Mouse (Mus musculus) heart, embryonic 15.5 days (tissue): Measurements from ENCODE around the gene Tmeff1. TPM values are rescaled to one million over a fixed set of nuclear protein-coding genes. Genes with fewer than 3 reads are reported as not detected.

Experiments used
- ATAC-seq: fragments of 200-750 bp; cut with Nextera tagmentation; replicated peaks from 2 replicates; pipeline ENCODE4 v1.8.0; 2017; ENCODE audit warnings: low read depth, moderate TSS enrichment; ENCODE audit not compliant: insufficient number of reproducible peaks, insufficient read depth, low FRiP score
- H3K27ac ChIP-seq: fragments of 300-500 bp; sonication (generic); 2 replicates; pipeline ENCODE4 v1.5.1; 2015; ENCODE audit warnings: mild to moderate bottlenecking, inconsistent platforms
- H3K27me3 ChIP-seq: fragments of 300-500 bp; sonication (generic); 2 replicates; pipeline ENCODE4 v1.6.1; 2015; ENCODE audit warnings: inconsistent platforms
- H3K36me3 ChIP-seq: fragments of 300-500 bp; sonication (generic); 2 replicates; pipeline ENCODE4 v1.6.1; 2015; ENCODE audit warnings: mild to moderate bottlenecking, inconsistent platforms
- H3K4me1 ChIP-seq: fragments of 300-500 bp; sonication (generic); replicated peaks from 2 replicates; pipeline ENCODE4 v1.6.1; 2015; ENCODE audit warnings: inconsistent platforms
- H3K4me2 ChIP-seq: fragments of 300-500 bp; sonication (generic); 2 replicates; pipeline ENCODE4 v1.6.1; 2015; ENCODE audit warnings: inconsistent platforms, mild to moderate bottlenecking, moderate library complexity
- H3K4me3 ChIP-seq: fragments of 300-500 bp; sonication (generic); 2 replicates; pipeline ENCODE4 v1.5.1; 2015; ENCODE audit warnings: mild to moderate bottlenecking, inconsistent platforms
- H3K9ac ChIP-seq: fragments of 300-500 bp; sonication (generic); 2 replicates; pipeline ENCODE4 v1.6.1; 2015; ENCODE audit warnings: mild to moderate bottlenecking, inconsistent platforms
- H3K9me3 ChIP-seq: fragments of 300-500 bp; sonication (generic); replicated peaks from 2 replicates; pipeline ENCODE4 v1.6.1; 2016; ENCODE audit warnings: inconsistent platforms
- WGBS: fragments of 180-500 bp; shearing (Covaris S2); methylation state at CpG from one replicate; pipeline ENCODE4 v1.1.7; 2015; ENCODE audit warnings: mixed read lengths; 5-methylcytosine and 5-hydroxymethylcytosine counted together
- polyA plus RNA-seq: library from polyadenylated mRNA; unstranded; fragments of >200 nt; fragmentation: Nextera tagmentation; extraction: Ambion mirVana; gene quantifications from 2 replicates; pipeline ENCODE4 v1.2.1, GENCODE M21; 2015

Tmeff1 gene
- polyA plus RNA-seq, 1 experiment from 2014 or later: 24.2 TPM

DNA sequence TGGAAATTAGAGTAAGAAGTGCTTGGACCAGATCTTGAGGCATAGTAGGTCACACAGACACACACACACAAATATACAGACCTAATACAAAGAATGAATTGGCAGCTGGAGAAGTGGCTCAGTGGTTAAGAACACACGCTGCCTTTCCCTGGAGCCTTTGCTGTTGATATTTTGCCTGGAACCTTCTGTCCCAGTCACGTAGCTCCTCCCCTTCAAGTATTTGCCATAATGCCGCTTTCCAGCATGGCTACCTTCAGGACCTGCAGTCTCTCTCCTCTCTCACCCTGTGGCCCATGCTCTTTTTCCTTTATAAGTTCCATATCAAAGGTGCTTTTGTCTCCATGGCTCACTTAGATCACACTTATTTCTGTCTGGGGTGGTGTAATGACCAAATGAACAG lies 6.4 kb downstream of the Tmeff1 start:
- no peak for ATAC-seq
- H3K36me3 ChIP-seq: 0 out of 2 replicates have a peak, but pooled peaks cover 3% of the 10 kb centered on the region

DNA sequence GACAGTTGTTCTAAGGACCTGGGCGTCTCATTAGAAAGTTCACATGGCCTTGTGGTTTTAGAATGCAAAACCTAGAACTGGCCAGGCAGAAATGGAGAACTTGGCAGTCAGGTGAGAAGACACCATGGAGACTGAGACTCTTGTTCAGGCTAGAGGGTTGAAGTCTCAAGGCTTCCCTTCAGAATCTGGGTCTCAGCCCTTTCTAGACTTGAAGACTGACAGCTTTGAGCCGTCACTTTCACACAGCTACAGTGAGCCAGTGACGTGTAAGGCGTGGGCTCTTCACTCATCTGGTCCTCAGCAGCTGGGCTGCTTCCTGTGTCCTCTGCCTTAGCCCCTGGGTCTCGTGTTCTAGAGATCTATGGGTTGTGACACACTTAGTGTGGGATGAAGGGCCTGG lies 7.4 kb downstream of the Tmeff1 start:
- Histone ChIP-seq H3K27ac (no peak overlapping the region), H3K4me1 (peaks cover 9% of the 10 kb centered on the region), H3K36me3 (0 out of 2 replicates have a peak, but pooled peaks cover 3% of the 10 kb centered on the region), H3K9ac (no peak overlapping the region), H3K9me3 (no peaks in the 10 kb centered on the region), H3K4me2 (no peak overlapping the region), H3K27me3 (no peaks in the 10 kb centered on the region), H3K4me3 (no peak overlapping the region)
- no peak for ATAC-seq
- WGBS: 49% methylated on average over 5 of the region's 5 CpGs

More for the DNA sequence above, 6.4 kb downstream of the Tmeff1 start:
- Histone ChIP-seq H3K4me1 (peaks cover 12% of the 10 kb centered on the region), H3K4me2 (no peak overlapping the region), H3K4me3 (no peak overlapping the region), H3K9ac (no peak overlapping the region), H3K9me3 (no peaks in the 10 kb centered on the region), H3K27ac (no peak overlapping the region), H3K27me3 (no peaks in the 10 kb centered on the region)
- WGBS: 88% methylated on average over 3 of the region's 3 CpGs

DNA sequence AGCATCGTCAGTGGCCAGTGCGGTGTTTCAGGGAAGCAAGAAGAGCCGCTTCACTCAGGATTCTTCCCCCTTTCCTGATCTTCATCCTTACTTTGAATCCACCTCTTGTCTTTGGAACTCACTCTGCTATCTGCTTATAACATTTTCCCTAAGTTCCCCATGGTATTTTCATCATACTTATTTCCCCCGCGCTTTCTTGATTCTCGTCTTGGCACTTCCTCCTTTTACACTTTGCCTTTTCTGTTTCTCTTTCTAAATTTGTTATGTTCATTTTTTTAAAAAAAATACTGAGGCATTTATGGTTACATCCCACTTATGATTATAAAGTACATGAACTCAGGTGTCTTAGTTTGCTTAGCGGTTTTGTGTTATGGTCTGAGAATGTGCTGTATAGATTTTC lies 7.9 kb downstream of the Tmeff1 start:
- no peak for ATAC-seq
- Histone ChIP-seq H3K36me3 (no peaks in the 10 kb centered on the region), H3K4me3 (no peak overlapping the region), H3K9me3 (no peaks in the 10 kb centered on the region), H3K4me1 (peaks cover 9% of the 10 kb centered on the region), H3K27me3 (no peaks in the 10 kb centered on the region), H3K27ac (no peak overlapping the region), H3K9ac (no peak overlapping the region), H3K4me2 (no peak overlapping the region)
- 81% methylated on average over 7 of the region's 7 CpGs for WGBS

DNA sequence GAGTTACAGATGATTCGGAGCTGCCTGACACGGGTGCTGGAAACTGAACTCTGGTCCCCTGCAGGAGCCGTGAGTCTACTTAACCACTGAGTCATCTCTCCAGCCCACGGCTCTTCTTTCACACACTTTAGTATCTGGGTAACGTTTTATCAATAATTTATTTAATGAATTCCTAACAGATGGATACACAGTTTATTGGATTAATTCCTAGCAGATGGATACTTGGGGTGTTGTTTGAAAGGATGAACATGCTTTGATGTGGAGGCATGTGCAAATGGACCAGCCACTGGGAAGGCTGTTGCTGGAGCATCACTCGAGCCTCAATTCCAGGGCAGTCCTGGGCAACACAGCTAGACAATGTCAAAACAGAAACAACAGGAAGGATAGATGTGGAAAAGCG lies 11.1 kb downstream of the Tmeff1 start:
- WGBS: 89% methylated on average over 7 of the region's 7 CpGs
- Histone ChIP-seq H3K4me1 (peaks cover 6% of the 10 kb centered on the region; the same call in 1 of the 2 replicates), H3K27me3 (no peaks in the 10 kb centered on the region), H3K27ac (no peak overlapping the region), H3K9me3 (no peaks in the 10 kb centered on the region), H3K4me2 (no peak overlapping the region), H3K4me3 (no peak overlapping the region), H3K9ac (no peak overlapping the region), H3K36me3 (no peaks in the 10 kb centered on the region)
- no peak for ATAC-seq

DNA sequence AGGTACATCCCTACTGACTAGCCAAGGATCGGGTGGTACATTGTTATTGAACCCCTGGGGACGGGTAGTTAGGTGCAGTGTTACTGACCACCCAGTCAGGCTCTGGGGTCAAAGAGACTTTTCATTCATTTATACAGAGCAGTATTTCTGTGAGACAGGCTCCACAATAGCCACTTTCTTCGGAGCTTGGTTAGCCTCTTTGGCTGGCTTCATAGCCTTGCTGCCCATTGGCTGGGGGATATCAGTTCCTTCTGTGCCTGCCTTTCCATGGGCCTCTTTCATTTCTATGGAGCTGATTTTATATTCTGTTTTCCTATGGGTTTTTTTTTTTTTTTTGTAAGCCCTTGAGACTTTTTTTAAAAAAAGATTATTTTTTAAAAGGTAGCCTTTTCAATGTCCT lies 20.7 kb downstream of the Tmeff1 start:
- Histone ChIP-seq H3K9ac (no peak overlapping the region), H3K4me1 (no peaks in the 10 kb centered on the region), H3K27me3 (no peaks in the 10 kb centered on the region), H3K4me2 (no peak overlapping the region), H3K27ac (no peak overlapping the region), H3K4me3 (no peak overlapping the region), H3K36me3 (no peaks in the 10 kb centered on the region), H3K9me3 (no peaks in the 10 kb centered on the region)
- no peak for ATAC-seq
- 86% methylated on average over 3 of the region's 3 CpGs for WGBS

DNA sequence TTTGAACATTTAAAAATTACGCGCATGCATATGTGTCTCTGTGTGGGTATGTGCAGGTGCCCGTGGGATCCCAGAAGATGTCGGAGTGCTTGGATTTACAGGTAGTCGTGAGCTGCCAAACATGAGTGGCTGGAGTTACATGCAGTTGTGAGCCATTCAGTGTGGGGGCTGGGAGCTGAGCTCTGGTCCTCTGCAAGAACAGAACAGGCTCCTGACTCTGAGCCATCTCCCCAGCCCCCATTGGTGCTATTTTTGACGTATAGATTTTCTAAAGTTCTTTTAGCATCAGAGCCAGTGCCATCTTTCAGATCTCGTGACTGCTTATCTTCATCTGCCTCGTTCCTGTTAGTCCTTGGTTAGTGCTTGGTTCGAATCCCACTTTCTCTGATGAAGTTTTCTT lies 24.5 kb downstream of the Tmeff1 start:
- no peaks in the 10 kb centered on the region for H3K9me3 ChIP-seq
- no peak overlapping the region for H3K27ac ChIP-seq
- no peak overlapping the region for H3K9ac ChIP-seq
- ATAC-seq: no peak
- H3K36me3 ChIP-seq: no peaks in the 10 kb centered on the region
- H3K27me3 ChIP-seq: no peaks in the 10 kb centered on the region
- H3K4me2 ChIP-seq: no peak overlapping the region
- no peak overlapping the region for H3K4me3 ChIP-seq
- no peaks in the 10 kb centered on the region for H3K4me1 ChIP-seq
- 80% methylated on average over 9 of the region's 9 CpGs for WGBS

DNA sequence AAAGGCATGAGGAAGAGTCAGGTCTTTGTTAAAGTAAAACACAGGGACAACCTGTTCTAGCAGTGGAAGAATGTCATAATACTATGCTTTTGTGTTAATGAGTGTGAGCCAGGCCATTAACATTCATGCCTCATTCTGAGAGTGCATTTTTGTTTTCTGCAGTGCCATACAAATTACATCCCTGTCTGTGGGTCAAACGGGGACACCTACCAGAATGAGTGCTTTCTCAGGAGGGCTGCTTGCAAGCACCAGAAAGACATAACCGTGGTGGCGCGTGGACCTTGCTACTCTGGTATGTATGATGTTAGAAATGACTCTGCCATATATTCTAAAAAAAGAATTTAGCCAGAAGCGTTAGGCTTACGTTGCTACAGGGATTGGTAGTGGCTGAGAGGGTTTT lies 25.3 kb downstream of the Tmeff1 start:
- Histone ChIP-seq H3K27ac (no peak overlapping the region), H3K4me1 (no peaks in the 10 kb centered on the region), H3K9ac (no peak overlapping the region), H3K4me3 (no peak overlapping the region), H3K9me3 (no peaks in the 10 kb centered on the region), H3K4me2 (no peak overlapping the region), H3K36me3 (no peaks in the 10 kb centered on the region), H3K27me3 (no peaks in the 10 kb centered on the region)
- ATAC-seq: no peak
- 71% methylated on average over 6 of the region's 6 CpGs for WGBS

DNA sequence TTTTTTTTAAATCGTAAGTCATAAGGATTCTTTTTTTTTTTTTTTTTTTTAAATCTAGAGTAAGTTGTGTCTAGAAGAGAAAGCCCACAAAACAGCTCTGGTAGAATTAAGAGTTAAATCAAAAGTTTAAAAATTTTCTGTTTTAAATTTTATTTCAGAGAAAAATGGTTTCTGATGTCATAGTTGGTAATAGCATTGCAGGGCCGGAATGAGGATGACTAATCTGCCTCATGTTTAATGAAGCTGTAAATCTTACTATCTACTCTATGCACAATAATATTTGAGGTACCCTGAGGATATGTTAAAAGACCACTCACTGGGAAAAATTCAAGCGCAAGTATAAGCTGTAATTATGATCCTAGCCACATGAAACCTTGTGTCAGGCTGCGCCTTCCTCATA lies 30.5 kb downstream of the Tmeff1 start:
- H3K4me3 ChIP-seq: no peak overlapping the region
- no peak for ATAC-seq

DNA sequence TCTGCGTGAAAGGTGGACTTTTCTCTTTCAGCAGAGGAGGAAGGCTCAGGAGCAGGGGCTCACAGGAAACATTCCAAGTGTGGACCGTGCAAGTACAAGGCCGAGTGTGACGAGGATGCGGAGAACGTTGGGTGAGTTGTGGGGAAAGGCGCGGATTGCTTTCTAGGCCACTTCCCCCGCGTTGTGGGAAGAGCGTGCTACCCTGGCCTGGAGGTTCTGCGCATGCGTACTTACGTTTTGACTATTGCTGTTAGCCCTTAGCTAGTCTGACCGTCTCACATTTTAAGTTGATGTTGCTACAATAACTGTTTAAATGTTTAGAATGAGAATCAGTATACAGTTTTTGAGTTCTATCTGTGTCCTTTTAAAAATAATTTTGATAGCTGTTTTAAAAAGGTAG lies 32.2 kb downstream of the Tmeff1 start:
- H3K27ac ChIP-seq: no peak overlapping the region
- peaks cover 3% of the 10 kb centered on the region; the same call in 1 of the 2 replicates for H3K36me3 ChIP-seq
- H3K4me3 ChIP-seq: no peak overlapping the region
- no peak for ATAC-seq
- no peaks in the 10 kb centered on the region for H3K27me3 ChIP-seq
- H3K9me3 ChIP-seq: no peaks in the 10 kb centered on the region
- H3K9ac ChIP-seq: no peak overlapping the region
- H3K4me1 ChIP-seq: no peaks in the 10 kb centered on the region
- no peak overlapping the region for H3K4me2 ChIP-seq
- WGBS: 93% methylated on average over 15 of the region's 15 CpGs

More for the DNA sequence above, 30.5 kb downstream of the Tmeff1 start:
- Histone ChIP-seq H3K9me3 (no peaks in the 10 kb centered on the region), H3K27ac (no peak overlapping the region), H3K4me2 (no peak overlapping the region), H3K36me3 (peaks cover 3% of the 10 kb centered on the region; the same call in 1 of the 2 replicates), H3K9ac (no peak overlapping the region), H3K4me1 (no peaks in the 10 kb centered on the region), H3K27me3 (no peaks in the 10 kb centered on the region)
- WGBS: 91% methylated on average over 4 of the region's 4 CpGs

DNA sequence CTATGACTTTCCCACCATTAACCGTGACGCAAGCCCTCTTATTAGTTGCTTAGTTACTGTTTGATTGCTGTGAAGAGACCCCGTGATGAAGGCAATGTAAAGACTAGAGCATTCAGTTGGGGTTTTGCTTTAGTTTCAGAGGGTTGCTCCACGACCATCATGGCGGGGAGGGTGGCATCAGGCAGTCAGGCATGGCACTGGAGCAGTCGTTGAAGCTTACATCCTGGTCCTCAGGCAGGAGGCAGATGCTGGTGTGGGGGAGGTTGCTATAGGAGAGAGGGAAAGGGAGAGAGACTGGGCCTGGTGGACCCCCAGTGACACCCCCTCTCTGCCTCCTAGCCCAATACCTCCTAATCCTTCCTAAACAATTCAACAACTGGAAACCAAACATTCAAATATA lies 35.1 kb downstream of the Tmeff1 start:
- Histone ChIP-seq H3K4me3 (no peak overlapping the region), H3K9me3 (no peaks in the 10 kb centered on the region), H3K27ac (no peak overlapping the region), H3K4me1 (no peaks in the 10 kb centered on the region), H3K36me3 (peaks cover 3% of the 10 kb centered on the region; the same call in 1 of the 2 replicates), H3K27me3 (no peaks in the 10 kb centered on the region), H3K9ac (no peak overlapping the region), H3K4me2 (no peak overlapping the region)
- WGBS: 85% methylated on average over 6 of the region's 6 CpGs
- no peak for ATAC-seq

DNA sequence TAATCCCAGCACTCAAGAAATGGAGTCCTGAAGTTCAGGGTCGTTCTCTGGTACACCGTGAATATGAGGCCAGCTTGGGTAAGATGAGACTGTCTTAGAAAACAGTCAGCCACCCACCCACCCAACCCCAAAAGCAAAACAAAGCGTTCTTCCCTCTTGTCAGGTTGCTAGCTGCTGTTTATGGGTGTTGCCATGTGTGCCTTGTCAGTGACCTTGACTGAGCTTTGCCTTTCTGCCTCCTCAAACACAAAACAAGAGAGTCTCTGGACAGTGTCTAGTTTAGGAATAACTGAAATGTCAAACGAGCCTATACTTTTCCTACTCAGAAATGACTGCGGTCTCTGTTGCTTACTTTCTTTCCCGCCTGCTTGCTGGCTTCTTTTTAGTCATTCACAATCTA lies 37.3 kb downstream of the Tmeff1 start:
- H3K36me3 ChIP-seq: 0 out of 2 replicates have a peak, but pooled peaks cover under 1% of the 10 kb centered on the region
- WGBS: 79% methylated on average over 6 of the region's 6 CpGs

DNA sequence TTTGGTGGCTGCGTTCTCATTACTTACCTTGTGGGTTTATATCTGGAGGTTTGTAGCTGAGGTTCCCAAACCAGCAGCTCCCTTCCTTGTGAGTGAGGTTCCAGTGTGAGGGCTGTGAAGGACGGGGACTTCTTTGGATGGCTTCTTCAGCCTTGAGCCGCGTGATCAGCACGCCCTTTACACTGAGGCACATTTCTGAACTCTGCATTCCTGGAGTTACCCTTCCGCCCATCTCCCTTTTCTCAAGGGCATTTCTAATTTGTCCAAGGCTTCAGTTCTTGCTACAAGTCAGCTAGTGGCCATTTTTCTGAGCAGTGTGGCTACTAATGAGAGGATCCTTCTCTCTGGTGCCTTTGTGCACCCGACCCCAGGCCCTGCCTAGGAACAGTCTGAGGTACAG lies 38.0 kb downstream of the Tmeff1 start:
- no peaks in the 10 kb centered on the region for H3K9me3 ChIP-seq
- WGBS: 86% methylated on average over 7 of the region's 7 CpGs
- no peaks in the 10 kb centered on the region for H3K27me3 ChIP-seq
- no peak for ATAC-seq
- no peak overlapping the region for H3K27ac ChIP-seq
- H3K9ac ChIP-seq: no peak overlapping the region
- no peak overlapping the region for H3K4me3 ChIP-seq
- H3K4me1 ChIP-seq: no peaks in the 10 kb centered on the region
- no peaks in the 10 kb centered on the region for H3K36me3 ChIP-seq
- no peak overlapping the region for H3K4me2 ChIP-seq

More for the DNA sequence above, 37.3 kb downstream of the Tmeff1 start:
- Histone ChIP-seq H3K4me2 (no peak overlapping the region), H3K27ac (no peak overlapping the region), H3K4me3 (no peak overlapping the region), H3K9me3 (no peaks in the 10 kb centered on the region), H3K9ac (no peak overlapping the region), H3K4me1 (no peaks in the 10 kb centered on the region), H3K27me3 (no peaks in the 10 kb centered on the region)
- ATAC-seq: no peak
